Mouse (Mus musculus): Measurements from ENCODE around the gene Tprn. TPM values are rescaled to one million over a fixed set of nuclear protein-coding genes. Genes with fewer than 3 reads are reported as not detected.
A peak's percentile ranks its signal among the peaks of the same experiment; 100 is the strongest.

The Tprn gene
- polyA plus RNA-seq, 1 experiment: 22.0 TPM

DNA sequence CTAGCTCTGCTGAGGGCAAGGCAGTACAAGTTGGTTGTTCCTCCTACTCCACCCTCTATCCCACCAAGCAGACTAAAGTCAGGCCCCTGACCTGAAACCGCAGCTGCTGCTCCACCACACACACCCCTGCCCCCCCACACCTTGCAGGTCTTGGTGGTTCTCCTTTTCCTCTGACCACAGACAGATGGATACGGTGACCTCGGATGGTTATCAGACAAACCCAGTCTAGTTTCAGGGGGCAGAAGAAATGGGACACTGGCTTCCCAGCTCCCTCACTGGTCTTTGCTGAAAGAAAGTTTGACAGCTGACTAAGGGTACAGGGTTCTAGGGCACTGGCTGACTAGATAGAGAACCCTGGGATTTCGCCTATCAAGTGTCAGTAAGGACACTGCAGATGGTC, 29.0 kb upstream of the Tprn start:
- Histone ChIP-seq H3K4me3 (ENCODE audit: insufficient read depth, low read length) (no peak overlapping the region), H3K4me1 (ENCODE audit: control insufficient read depth, insufficient read depth, low read length) (no peaks in the 10 kb centered on the region), H3K27ac (ENCODE audit: insufficient read depth, low read length) (no peak overlapping the region)
- TF ChIP-seq POLR2A (IDR thresholded peaks at IDR 0.05; ENCODE audit: extremely low read depth, insufficient read depth, low read length): no peak
- TF ChIP-seq CTCF (IDR thresholded peaks at IDR 0.05; ENCODE audit: extremely low read depth, insufficient read depth, low read length): no peak

- TF ChIP-seq CTCF (IDR thresholded peaks at IDR 0.05; ENCODE audit: extremely low read depth, insufficient read depth, low read length) (no peak), POLR2A (IDR thresholded peaks at IDR 0.05; ENCODE audit: extremely low read depth, insufficient read depth, low read length) (no peak)
- H3K27ac ChIP-seq (ENCODE audit: insufficient read depth, low read length): no peak within 1 kb of the TSS
- no peak within 1 kb of the TSS for H3K4me3 ChIP-seq (ENCODE audit: insufficient read depth, low read length)
- H3K4me1 ChIP-seq (ENCODE audit: control insufficient read depth, insufficient read depth, low read length): no peaks in the 10 kb centered on the region
These were observed 28.4 kb upstream of the Tprn start, which contains the start of gene Slc34a3 for GRCm38 (mm10) chr2:25234050-25234449. Slc34a3 (minus strand) TSS chr2:25234364.

DNA sequence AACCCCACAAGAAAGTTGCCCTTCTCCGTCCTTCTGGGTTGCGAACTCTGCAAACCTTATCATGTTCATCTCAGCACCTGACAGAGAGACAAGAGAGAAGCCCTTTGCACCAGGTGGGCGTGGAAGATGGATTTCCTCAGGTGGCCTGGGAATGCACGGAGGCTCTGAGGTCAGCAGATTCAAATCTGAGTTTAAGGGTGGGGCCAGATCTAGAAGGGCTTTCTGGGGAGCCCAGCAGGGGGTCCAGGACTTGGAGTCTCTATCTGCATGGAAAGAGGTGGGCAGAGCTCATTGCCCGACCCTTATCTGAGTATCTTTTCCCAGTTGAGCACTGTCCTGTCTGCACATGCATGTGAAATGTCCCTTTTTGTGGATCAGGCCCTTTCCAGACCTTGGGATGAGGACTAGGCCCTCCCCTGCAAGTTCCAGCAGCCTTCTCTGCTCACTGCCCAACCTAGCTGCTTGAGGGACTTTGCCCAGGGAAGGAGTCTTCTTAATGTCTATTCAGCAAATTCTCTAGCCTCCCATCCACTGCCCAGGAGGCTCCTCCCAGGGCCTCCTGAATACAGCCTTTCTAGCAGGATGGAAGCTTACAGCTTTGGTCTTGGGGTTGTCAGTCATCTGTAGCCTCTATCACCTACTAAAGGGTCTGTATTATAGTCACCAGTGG, 27.7 kb upstream of the Tprn start:
- TF ChIP-seq POLR2A (IDR thresholded peaks at IDR 0.05; ENCODE audit: extremely low read depth, insufficient read depth, low read length) (no peak), CTCF (IDR thresholded peaks at IDR 0.05; ENCODE audit: extremely low read depth, insufficient read depth, low read length) (no peak)
- Histone ChIP-seq H3K27ac (ENCODE audit: insufficient read depth, low read length) (no peak overlapping the region), H3K4me3 (ENCODE audit: insufficient read depth, low read length) (no peak overlapping the region), H3K4me1 (ENCODE audit: control insufficient read depth, insufficient read depth, low read length) (no peaks in the 10 kb centered on the region)

DNA sequence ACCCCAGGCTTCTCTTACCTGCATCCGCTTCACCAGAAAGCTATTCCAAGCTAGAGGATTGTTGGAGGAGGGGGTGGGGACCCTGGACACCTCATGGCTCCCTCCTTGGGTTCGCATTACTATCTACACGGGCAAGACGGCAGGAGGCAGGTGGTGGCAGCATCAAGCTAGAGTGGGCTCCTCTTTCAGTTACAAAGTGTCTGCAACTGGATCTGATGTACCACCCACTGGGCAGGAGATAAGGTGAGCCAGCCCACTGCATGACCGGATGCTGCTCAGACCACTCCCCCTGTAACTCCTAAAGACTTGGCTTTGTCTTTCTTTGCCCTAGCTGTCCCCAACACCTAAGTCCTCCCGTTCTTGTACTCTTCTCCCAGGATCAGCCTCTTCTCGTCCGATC, 25.8 kb upstream of the Tprn start, which contains the start of gene Rnf224:
Gene Rnf224 (minus strand): TSS at position 174 of the 400 bp plus-strand sequence.
- Histone ChIP-seq H3K27ac (ENCODE audit: insufficient read depth, low read length) (no peak within 1 kb of the TSS), H3K4me3 (ENCODE audit: insufficient read depth, low read length) (no peak within 1 kb of the TSS), H3K4me1 (ENCODE audit: control insufficient read depth, insufficient read depth, low read length) (peaks cover 2% of the 10 kb centered on the region; the same call in 1 of the 2 replicates)
- TF ChIP-seq CTCF (IDR thresholded peaks at IDR 0.05; ENCODE audit: extremely low read depth, insufficient read depth, low read length): no peak
- TF ChIP-seq POLR2A (IDR thresholded peaks at IDR 0.05; ENCODE audit: extremely low read depth, insufficient read depth, low read length): no peak

DNA sequence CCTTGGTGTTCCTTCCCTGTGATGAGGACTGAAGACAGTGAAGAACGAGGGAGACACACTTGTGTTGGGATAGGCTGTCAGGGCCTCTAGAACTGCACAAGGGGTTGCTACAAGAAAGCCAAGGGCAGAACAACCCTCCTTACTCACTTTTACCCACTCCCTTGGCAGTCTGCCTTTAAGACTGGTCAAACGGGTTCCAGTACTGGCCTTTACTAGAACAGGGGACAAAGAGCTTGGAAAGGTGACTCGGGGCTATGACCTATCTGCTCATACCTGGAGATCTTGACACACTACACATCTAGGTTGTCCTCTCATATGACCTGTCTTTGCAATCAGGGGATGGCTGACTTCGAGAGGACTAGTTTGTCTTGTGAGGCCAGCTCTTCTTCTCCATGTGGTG, 24.9 kb upstream of the Tprn start:
- H3K4me3 ChIP-seq (ENCODE audit: insufficient read depth, low read length): no peak overlapping the region
- no peak overlapping the region for H3K27ac ChIP-seq (ENCODE audit: insufficient read depth, low read length)
- peaks cover 3% of the 10 kb centered on the region; the same call in 1 of the 2 replicates for H3K4me1 ChIP-seq (ENCODE audit: control insufficient read depth, insufficient read depth, low read length)
- TF ChIP-seq CTCF (IDR thresholded peaks at IDR 0.05; ENCODE audit: extremely low read depth, insufficient read depth, low read length): no peak
- TF ChIP-seq POLR2A (IDR thresholded peaks at IDR 0.05; ENCODE audit: extremely low read depth, insufficient read depth, low read length): no peak

DNA sequence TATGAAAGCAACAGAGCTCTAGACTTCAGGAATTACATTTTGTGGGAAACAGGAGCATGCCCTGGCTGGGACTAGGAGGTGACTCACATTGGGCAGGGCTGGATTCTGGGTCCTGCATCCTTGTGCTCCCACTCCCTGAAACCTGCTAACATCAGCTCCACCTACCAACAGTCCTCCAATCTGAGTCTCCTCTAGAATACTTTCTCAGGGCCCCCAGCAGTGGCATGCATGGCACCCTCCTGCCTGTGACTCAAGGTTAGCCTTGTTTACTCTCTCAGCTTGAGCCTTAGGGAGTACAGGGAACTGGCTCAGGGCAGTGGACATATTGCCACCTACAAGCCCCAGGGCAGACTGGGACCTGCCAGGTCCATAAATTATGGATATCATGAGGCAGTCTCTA, 24.3 kb upstream of the Tprn start:
- Histone ChIP-seq H3K4me1 (ENCODE audit: control insufficient read depth, insufficient read depth, low read length) (peaks cover 3% of the 10 kb centered on the region; the same call in 1 of the 2 replicates), H3K27ac (ENCODE audit: insufficient read depth, low read length) (no peak overlapping the region), H3K4me3 (ENCODE audit: insufficient read depth, low read length) (no peak overlapping the region)
- TF ChIP-seq CTCF (IDR thresholded peaks at IDR 0.05; ENCODE audit: extremely low read depth, insufficient read depth, low read length): no peak
- no peak for TF ChIP-seq POLR2A (IDR thresholded peaks at IDR 0.05; ENCODE audit: extremely low read depth, insufficient read depth, low read length)

- H3K4me1 ChIP-seq (ENCODE audit: control insufficient read depth, insufficient read depth, low read length): peaks cover 5% of the 10 kb centered on the region
- H3K27ac ChIP-seq (ENCODE audit: insufficient read depth, low read length): no peak overlapping the region
- TF ChIP-seq CTCF (IDR thresholded peaks at IDR 0.05; ENCODE audit: extremely low read depth, insufficient read depth, low read length): no peak
- no peak for TF ChIP-seq POLR2A (IDR thresholded peaks at IDR 0.05; ENCODE audit: extremely low read depth, insufficient read depth, low read length)
- H3K4me3 ChIP-seq (ENCODE audit: insufficient read depth, low read length): no peak overlapping the region
These were observed 22.7 kb upstream of the Tprn start for GRCm38 (mm10) chr2:25239766-25240165.

DNA sequence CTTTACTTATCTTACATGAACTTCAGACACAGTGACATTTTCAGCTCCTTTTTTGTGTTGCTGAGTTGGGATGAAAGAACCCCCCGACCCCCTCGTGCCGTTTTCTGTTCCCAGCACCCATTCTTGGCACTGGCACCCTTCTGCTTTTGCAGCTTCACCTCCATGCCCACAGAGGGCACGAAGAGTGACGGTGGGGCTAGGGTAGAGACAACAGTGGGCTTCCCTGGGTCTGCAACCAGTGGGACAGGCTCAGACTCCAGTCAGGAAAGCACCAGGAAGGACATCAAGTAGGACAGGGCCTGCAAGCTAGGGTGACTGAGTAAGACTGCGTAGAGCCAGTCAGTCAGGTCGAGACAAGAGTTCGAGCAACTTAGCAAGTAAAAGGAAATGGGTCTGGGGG, 22.1 kb upstream of the Tprn start:
- no peak overlapping the region for H3K27ac ChIP-seq (ENCODE audit: insufficient read depth, low read length)
- TF ChIP-seq CTCF (IDR thresholded peaks at IDR 0.05; ENCODE audit: extremely low read depth, insufficient read depth, low read length): no peak
- no peak for TF ChIP-seq POLR2A (IDR thresholded peaks at IDR 0.05; ENCODE audit: extremely low read depth, insufficient read depth, low read length)
- peaks cover 5% of the 10 kb centered on the region for H3K4me1 ChIP-seq (ENCODE audit: control insufficient read depth, insufficient read depth, low read length)
- peak overlapping the region; percentile 80; the same call in 1 of the 2 replicates for H3K4me3 ChIP-seq (ENCODE audit: insufficient read depth, low read length)

- no peak overlapping the region for H3K27ac ChIP-seq (ENCODE audit: insufficient read depth, low read length)
- peaks cover 5% of the 10 kb centered on the region for H3K4me1 ChIP-seq (ENCODE audit: control insufficient read depth, insufficient read depth, low read length)
- peak overlapping the region; percentile 80 for H3K4me3 ChIP-seq (ENCODE audit: insufficient read depth, low read length)
- TF ChIP-seq POLR2A (IDR thresholded peaks at IDR 0.05; ENCODE audit: extremely low read depth, insufficient read depth, low read length) (peak; percentile 41; the same call in 1 of the 2 replicates), CTCF (IDR thresholded peaks at IDR 0.05; ENCODE audit: extremely low read depth, insufficient read depth, low read length) (no peak)
These were observed 21.5 kb upstream of the Tprn start for GRCm38 (mm10) chr2:25240723-25241437.

- Histone ChIP-seq H3K4me3 (ENCODE audit: insufficient read depth, low read length) (peak overlapping the region; percentile 80), H3K4me1 (ENCODE audit: control insufficient read depth, insufficient read depth, low read length) (peaks cover 5% of the 10 kb centered on the region), H3K27ac (ENCODE audit: insufficient read depth, low read length) (no peak overlapping the region)
- TF ChIP-seq CTCF (IDR thresholded peaks at IDR 0.05; ENCODE audit: extremely low read depth, insufficient read depth, low read length) (no peak), POLR2A (IDR thresholded peaks at IDR 0.05; ENCODE audit: extremely low read depth, insufficient read depth, low read length) (no peak)
These were observed 21.0 kb upstream of the Tprn start for GRCm38 (mm10) chr2:25241438-25241775.
